Mouse (Mus musculus) intestine, embryonic 16.5 days (tissue): ENCODE data around the gene Srsf9. TPM values are rescaled to one million over a fixed set of nuclear protein-coding genes. Genes with fewer than 3 reads are reported as not detected.
"Not testable (repeated sequence)": the region's sequence is repeated elsewhere in the genome, so short reads cannot be mapped to it uniquely, and the experiment has no call there.

Source experiments
- ATAC-seq: fragments of 200-750 bp; cut with Nextera tagmentation; 2 replicates; pipeline ENCODE4 v1.8.0; 2017; ENCODE audit warnings: moderate TSS enrichment, moderate library complexity
- H3K27ac ChIP-seq: fragments of 300-500 bp; sonication (generic); 2 replicates; pipeline ENCODE4 v1.5.1; 2014; ENCODE audit warnings: mild to moderate bottlenecking, low read length
- H3K27me3 ChIP-seq: fragments of 300-500 bp; sonication (generic); replicated peaks from 2 replicates; pipeline ENCODE4 v1.6.1; 2014; ENCODE audit warnings: low read length, control low read depth, mixed read lengths; ENCODE audit not compliant: control insufficient read depth, insufficient read depth
- H3K36me3 ChIP-seq: fragments of 300-500 bp; sonication (generic); 2 replicates; pipeline ENCODE4 v1.6.1; 2014; ENCODE audit warnings: low read length, control low read depth; ENCODE audit not compliant: control insufficient read depth, insufficient read depth
- H3K4me1 ChIP-seq: fragments of 300-500 bp; sonication (generic); 2 replicates; pipeline ENCODE4 v1.6.1; 2014; ENCODE audit warnings: low read length, control low read depth, mixed read lengths; ENCODE audit not compliant: control insufficient read depth, insufficient read depth
- H3K4me2 ChIP-seq: fragments of 300-500 bp; sonication (generic); 2 replicates; pipeline ENCODE4 v1.6.1; 2014; ENCODE audit warnings: low read depth, low read length, control low read depth
- H3K4me3 ChIP-seq: fragments of 300-500 bp; sonication (generic); 2 replicates; pipeline ENCODE4 v1.5.1; 2014; ENCODE audit warnings: mild to moderate bottlenecking, low read length
- H3K9ac ChIP-seq: fragments of 300-500 bp; sonication (generic); 2 replicates; pipeline ENCODE4 v1.6.1; 2014; ENCODE audit warnings: low read depth, low read length
- H3K9me3 ChIP-seq: fragments of 300-500 bp; sonication (generic); 2 replicates; pipeline ENCODE4 v1.6.1; 2016; ENCODE audit warnings: low read length, control low read depth; ENCODE audit not compliant: control insufficient read depth
- WGBS: fragments of 180-500 bp; shearing (Covaris S2); extraction: QIAGEN DNeasy Blood & Tissue Kit; methylation state at CpG from one replicate; pipeline ENCODE4 v1.1.7; 2014; 5-methylcytosine and 5-hydroxymethylcytosine counted together
- polyA plus RNA-seq: library from polyadenylated mRNA; unstranded; fragments of >200 nt; fragmentation: Nextera tagmentation; extraction: Ambion mirVana; gene quantifications from 2 replicates; pipeline ENCODE4 v1.2.1, GENCODE M21; 2015

Srsf9 gene
- polyA plus RNA-seq, 1 experiment from 2014 or later = 67.9 TPM

DNA sequence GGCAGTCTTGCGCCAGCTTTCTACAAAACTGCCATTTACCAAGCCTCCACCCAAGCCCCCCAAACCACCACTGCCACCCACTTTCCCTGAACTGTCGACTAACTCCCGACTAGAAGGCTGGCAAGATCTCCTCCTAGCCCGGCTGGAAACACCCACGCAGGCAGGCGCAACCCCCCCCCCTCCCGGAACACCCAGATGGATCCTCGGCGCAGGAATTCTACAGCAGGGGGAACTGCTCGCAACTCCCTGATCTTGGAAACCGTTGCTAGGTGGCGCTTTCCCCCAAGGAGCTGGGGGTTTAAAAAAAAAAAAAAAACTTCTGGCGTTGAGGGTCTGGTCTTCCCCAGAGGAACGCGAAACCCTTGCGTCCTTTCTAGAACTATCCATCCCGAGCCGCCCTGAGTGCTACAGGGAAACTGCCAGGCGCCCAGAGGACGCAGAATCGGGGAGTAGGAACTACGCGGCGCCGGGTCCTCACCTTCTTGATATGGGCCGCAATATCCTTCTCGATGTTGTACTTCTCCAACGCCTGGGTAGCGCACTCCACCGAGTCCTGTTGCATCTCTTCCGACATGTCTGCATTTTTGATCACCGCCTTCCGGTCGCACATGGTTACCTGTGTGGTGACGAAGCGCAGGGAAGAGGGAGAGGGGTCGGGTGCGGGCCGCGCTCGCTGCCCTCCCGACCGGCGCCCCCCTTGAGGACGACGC is 26.8 kb upstream of the Srsf9 start:
- peaks cover 13% of the 10 kb centered on the region; the same call in 1 of the 2 replicates for H3K36me3 ChIP-seq
- peaks cover 21% of the 10 kb centered on the region for H3K4me1 ChIP-seq
- ATAC-seq = peak; percentile 20
- H3K27me3 ChIP-seq = no peaks in the 10 kb centered on the region
- H3K9me3 ChIP-seq = no peaks in the 10 kb centered on the region
- peak overlapping the region; percentile 92 for H3K27ac ChIP-seq
- H3K4me3 ChIP-seq = peak overlapping the region; percentile 84
- WGBS = under 1% methylated on average over 45 of the region's 46 CpGs
- H3K4me2 ChIP-seq = peak overlapping the region; percentile 70
- H3K9ac ChIP-seq = peak overlapping the region; percentile 87

DNA sequence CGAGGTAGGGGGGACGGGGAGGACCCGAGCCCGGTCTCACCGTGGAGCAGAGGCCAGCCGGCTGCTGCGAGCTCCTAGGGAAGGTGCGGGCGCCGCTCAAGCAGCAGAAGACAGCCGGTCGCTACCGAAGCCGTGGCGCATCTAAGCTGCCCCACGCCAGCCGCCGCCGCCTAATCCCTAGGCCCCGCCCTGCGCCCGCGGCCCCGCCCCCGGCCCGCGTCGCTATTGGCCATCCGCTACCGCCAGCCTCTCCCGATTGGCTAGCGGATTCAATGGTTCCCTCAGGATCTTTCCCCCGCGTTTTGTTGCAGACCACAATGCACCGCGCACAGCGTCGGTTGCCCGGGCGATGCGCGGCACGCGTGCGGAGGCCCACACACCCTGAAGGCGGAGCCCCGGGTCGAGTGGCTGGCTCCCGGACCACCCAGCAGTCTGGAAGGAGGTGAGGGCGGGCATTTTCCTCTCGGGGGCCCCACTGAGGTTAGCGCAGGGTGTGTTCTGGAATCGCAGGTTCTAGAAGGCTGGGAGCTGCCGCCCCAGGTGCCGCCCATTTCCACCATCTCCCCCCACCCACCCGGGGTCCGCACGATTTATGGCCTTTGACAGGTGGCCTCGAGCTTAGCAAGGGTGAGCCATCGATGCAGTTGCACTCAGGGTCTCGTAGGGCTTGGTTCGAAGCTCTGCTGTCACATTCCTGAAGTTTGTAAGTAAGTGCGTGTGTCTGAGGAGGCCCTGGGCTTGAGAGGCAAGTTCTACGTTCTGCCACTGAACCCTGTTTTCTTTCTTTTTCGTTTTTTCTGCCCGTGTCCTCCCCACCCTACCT is 26.0 kb upstream of the Srsf9 start, which contains the start of gene Dynll1:
TSS of gene Dynll1 (minus strand) at position 208 of the 823 bp plus-strand sequence.
- peak within 1 kb of the TSS; percentile 92 for H3K27ac ChIP-seq
- peak within 1 kb of the TSS; percentile 87 for H3K9ac ChIP-seq
- H3K27me3 ChIP-seq = no peaks in the 10 kb centered on the region
- peak within 1 kb of the TSS; percentile 79 for H3K4me2 ChIP-seq
- no peaks in the 10 kb centered on the region for H3K9me3 ChIP-seq
- ATAC-seq = peak; percentile 98
- peaks cover 21% of the 10 kb centered on the region for H3K4me1 ChIP-seq
- H3K4me3 ChIP-seq = peak within 1 kb of the TSS; percentile 84
- H3K36me3 ChIP-seq = peaks cover 8% of the 10 kb centered on the region; the same call in 1 of the 2 replicates
- WGBS = under 1% methylated on average over 64 of the region's 66 CpGs

DNA sequence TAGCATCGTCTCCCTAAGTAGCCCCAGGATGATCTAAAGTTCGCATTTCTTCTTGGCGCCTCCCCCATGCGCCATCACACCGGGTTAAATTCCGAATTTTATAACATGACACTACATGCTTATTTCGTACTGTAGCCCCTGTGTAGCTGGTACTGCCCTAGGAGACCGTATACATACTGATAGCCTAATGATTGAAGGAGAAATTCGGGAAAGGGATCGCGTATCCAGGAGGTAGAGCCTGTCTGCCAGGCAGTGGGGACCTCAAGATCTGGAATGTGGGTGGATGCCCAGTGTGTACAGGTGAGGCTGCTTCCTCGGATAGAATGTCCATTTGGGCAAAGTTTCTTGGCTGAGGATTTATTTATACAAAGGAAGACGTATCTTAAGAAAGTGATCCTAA is 25.4 kb upstream of the Srsf9 start:
- 17% methylated on average over 13 of the region's 13 CpGs for WGBS

DNA sequence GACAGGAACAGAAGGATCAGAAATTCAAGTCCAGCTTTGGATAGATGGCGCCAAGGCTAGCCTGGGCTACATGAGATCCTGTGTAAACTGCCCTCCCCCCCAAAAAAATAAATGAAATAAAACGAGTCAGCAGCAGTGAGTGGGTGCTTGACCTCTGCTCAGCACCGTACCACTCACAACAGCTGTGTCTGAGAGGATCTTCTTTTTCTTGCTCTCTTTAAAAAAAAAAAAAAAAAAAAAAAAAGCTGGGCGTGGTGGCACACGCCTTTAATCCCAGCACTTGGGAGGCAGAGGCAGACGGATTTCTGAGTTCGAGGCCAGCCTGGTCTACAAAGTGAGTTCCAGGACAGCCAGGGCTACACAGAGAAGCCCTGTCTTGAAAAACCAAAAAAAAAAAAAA is 24.8 kb upstream of the Srsf9 start:
- H3K27me3 ChIP-seq, H3K9ac ChIP-seq, H3K27ac ChIP-seq, H3K9me3 ChIP-seq, ATAC-seq, H3K36me3 ChIP-seq, H3K4me2 ChIP-seq, H3K4me3 ChIP-seq: not testable (repeated sequence)
- WGBS = 78% methylated on average over 4 of the region's 7 CpGs
- H3K4me1 ChIP-seq = peaks cover 21% of the 10 kb centered on the region

More for the DNA sequence above, 25.4 kb upstream of the Srsf9 start:
- no peaks in the 10 kb centered on the region for H3K9me3 ChIP-seq
- H3K27ac ChIP-seq = peak overlapping the region; percentile 11; the same call in 1 of the 2 replicates
- H3K27me3 ChIP-seq = no peaks in the 10 kb centered on the region
- H3K9ac ChIP-seq = peak overlapping the region; percentile 67
- H3K4me2 ChIP-seq = peak overlapping the region; percentile 79
- H3K4me3 ChIP-seq = peak overlapping the region; percentile 84
- H3K36me3 ChIP-seq = peaks cover 8% of the 10 kb centered on the region; the same call in 1 of the 2 replicates
- ATAC-seq = no peak
- peaks cover 21% of the 10 kb centered on the region for H3K4me1 ChIP-seq

DNA sequence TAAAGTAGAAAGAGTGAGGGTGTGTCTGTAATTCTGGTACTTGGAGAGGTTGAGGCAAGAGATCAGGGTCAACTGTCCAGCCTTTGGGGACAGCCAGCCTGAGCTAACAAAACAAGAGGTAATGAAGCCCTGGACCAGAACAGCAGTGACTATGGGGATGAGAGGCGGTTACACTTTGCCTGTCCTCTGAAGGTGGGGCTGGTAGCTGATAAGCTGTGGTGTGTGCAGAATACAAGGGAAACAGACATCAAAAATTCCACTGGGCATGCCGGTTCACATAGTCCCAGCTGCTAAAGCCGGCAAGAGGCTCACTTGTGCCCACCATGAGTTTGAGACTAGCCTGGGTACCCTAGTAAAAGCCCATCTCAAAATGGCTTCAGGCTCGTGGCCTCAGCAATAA is 14.6 kb upstream of the Srsf9 start:
- Histone ChIP-seq H3K9ac (no peak overlapping the region), H3K4me3 (no peak overlapping the region), H3K4me1 (peaks cover 21% of the 10 kb centered on the region), H3K27me3 (no peaks in the 10 kb centered on the region), H3K4me2 (no peak overlapping the region), H3K36me3 (no peaks in the 10 kb centered on the region), H3K27ac (peak overlapping the region; percentile 64; the same call in 1 of the 2 replicates), H3K9me3 (no peaks in the 10 kb centered on the region)
- WGBS = 69% methylated on average over 4 of the region's 4 CpGs
- 0 out of 2 replicates have a peak, but pooled peaks have one; percentile 18 for ATAC-seq

DNA sequence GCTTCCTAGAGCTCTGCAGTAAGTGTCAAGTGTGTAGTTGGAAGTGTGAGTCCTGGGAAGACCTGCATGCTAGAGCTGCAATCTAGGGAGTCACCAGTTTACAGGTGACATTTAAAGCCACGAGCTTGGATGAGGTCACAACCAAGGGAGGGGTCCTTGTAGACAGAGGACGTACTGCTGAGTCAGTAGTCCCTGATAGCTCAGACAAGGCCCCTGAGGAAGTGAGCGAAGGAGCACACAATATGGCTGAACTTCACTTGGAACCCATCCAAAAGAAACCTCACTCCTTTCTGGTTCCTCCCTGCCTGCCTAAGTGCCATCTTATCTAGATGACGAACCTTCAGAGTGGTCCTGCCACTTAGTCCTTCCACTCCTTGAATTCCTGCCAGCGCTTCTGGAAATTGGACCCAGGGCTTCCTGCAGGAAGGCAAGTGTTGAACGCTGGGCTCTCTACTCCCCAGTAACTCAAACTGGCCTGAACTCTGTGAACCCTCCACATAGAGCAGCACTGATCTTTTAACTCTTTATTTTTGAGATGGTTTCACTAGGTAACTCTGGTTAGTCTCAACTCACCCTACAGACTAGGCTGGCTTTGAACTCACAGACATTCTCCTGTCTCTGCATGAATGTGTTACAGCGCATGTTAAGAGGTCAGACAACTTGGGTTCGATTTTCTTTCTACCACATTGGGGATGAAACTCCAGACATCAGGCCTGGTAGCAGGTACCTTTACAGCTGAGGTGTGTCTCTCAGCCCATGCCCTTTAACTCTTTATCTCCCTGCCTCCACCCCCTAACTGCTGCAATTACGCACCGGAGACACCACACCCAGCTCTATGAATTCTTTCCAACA is 13.9 kb upstream of the Srsf9 start:
- Histone ChIP-seq H3K36me3 (no peaks in the 10 kb centered on the region), H3K27ac (peak overlapping the region; percentile 64), H3K27me3 (no peaks in the 10 kb centered on the region), H3K9ac (no peak overlapping the region), H3K4me1 (peaks cover 27% of the 10 kb centered on the region), H3K9me3 (no peaks in the 10 kb centered on the region), H3K4me3 (no peak overlapping the region), H3K4me2 (peak overlapping the region; percentile 13; the same call in 1 of the 2 replicates)
- peak; percentile 68 for ATAC-seq
- 47% methylated on average over 10 of the region's 10 CpGs for WGBS

DNA sequence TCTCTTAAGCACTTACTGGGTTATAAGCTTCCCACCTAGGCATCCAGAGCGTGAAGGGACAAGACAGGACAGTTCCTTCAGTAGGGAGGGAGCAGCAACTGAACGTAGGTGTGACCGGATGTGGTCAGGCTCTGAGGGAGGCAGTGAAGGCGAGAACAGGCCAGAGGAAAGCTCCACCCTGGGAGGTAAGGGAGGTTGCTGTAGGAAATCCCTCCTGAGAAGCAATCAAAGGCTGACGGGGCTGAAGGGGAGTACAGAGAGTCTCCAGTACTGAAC is 13.4 kb upstream of the Srsf9 start:
- no peaks in the 10 kb centered on the region for H3K36me3 ChIP-seq
- no peak for ATAC-seq
- WGBS = 41% methylated on average over 5 of the region's 5 CpGs
- H3K27ac ChIP-seq = no peak overlapping the region; the same call in 1 of the 2 replicates
- peak overlapping the region; percentile 13; the same call in 1 of the 2 replicates for H3K4me2 ChIP-seq
- no peak overlapping the region for H3K4me3 ChIP-seq
- H3K27me3 ChIP-seq = no peaks in the 10 kb centered on the region
- H3K9me3 ChIP-seq = no peaks in the 10 kb centered on the region
- H3K4me1 ChIP-seq = peaks cover 31% of the 10 kb centered on the region
- H3K9ac ChIP-seq = no peak overlapping the region

DNA sequence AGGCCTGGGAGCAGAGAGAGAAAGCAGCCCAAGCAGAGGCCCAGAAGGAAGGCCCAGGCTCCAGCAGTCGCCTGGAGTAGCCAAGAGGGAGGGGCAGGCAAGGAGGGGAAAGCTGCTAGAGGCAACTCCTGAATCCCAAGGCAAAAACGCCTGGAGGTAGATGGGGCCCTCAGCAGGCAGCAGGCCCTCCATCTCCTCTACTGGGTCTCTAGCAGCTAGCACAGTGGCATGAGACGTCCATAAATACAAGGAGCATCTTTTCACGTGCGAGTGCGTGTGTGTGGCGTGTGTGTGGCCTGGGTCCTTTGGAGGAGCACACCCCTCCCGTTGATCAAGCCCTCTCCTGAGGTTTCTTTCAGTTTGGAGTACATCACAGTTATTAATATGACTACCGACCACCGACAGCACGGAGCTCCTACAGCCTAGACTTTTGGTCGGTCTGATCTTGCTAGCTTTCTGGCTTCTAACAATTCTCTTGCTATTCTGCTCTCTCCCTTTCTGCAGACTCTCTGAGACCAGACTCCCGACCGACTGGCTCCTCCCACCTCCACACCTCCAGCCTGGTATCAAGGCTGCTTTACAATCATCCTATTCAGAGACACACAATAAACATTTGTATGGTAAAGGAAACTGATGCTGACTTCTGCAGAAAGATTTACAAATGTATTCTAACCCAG is 9.9 kb upstream of the Srsf9 start:
- no peaks in the 10 kb centered on the region for H3K36me3 ChIP-seq
- WGBS = 10% methylated on average over 14 of the region's 14 CpGs
- H3K9ac ChIP-seq = peak overlapping the region; percentile 31
- no peaks in the 10 kb centered on the region for H3K9me3 ChIP-seq
- H3K27me3 ChIP-seq = no peaks in the 10 kb centered on the region
- H3K27ac ChIP-seq = peak overlapping the region; percentile 77
- no peak for ATAC-seq
- H3K4me3 ChIP-seq = no peak overlapping the region
- H3K4me2 ChIP-seq = peak overlapping the region; percentile 30
- peaks cover 36% of the 10 kb centered on the region for H3K4me1 ChIP-seq
